Mouse (Mus musculus) heart, postnatal 0 days (tissue): ENCODE data around the gene Tdrd9. TPM values are rescaled to one million over a fixed set of nuclear protein-coding genes. Genes with fewer than 3 reads are reported as not detected.
A peak's percentile ranks its signal among the peaks of the same experiment; 100 is the strongest.

Experiments used
- ATAC-seq: fragments of 200-750 bp; cut with Nextera tagmentation; 2 replicates; pipeline ENCODE4 v1.8.0; 2017; ENCODE audit warnings: low read depth, moderate number of reproducible peaks, moderate library complexity; ENCODE audit not compliant: insufficient read depth
- DNase-seq: peaks from one replicate; pipeline ENCODE4 v3.0.0-alpha.2; 2016; ENCODE audit warnings: low spot score
- H3K27ac ChIP-seq: fragments of 300-500 bp; sonication (generic); 2 replicates; pipeline ENCODE4 v1.5.1; 2014; ENCODE audit warnings: low read depth, mild to moderate bottlenecking
- H3K27me3 ChIP-seq: fragments of 300-500 bp; sonication (generic); 2 replicates; pipeline ENCODE4 v1.6.1; 2014; ENCODE audit warnings: low read length, mixed read lengths; ENCODE audit not compliant: control insufficient read depth, insufficient read depth
- H3K36me3 ChIP-seq: fragments of 300-500 bp; sonication (generic); replicated peaks from 2 replicates; pipeline ENCODE4 v1.6.1; 2014; ENCODE audit warnings: low read length, mixed read lengths; ENCODE audit not compliant: control insufficient read depth, insufficient read depth
- H3K4me1 ChIP-seq: fragments of 300-500 bp; sonication (generic); 2 replicates; pipeline ENCODE4 v1.6.1; 2014; ENCODE audit warnings: antibody characterized with exemption; ENCODE audit not compliant: control insufficient read depth, insufficient read depth
- H3K4me2 ChIP-seq: fragments of 300-500 bp; sonication (generic); 2 replicates; pipeline ENCODE4 v1.6.1; 2014; ENCODE audit warnings: low read depth, mild to moderate bottlenecking, low read length, moderate library complexity
- H3K4me3 ChIP-seq: fragments of 300-500 bp; sonication (generic); 2 replicates; pipeline ENCODE4 v1.5.1; 2014; ENCODE audit warnings: low read depth, low read length
- H3K9ac ChIP-seq: fragments of 300-500 bp; sonication (generic); replicated peaks from 2 replicates; pipeline ENCODE4 v1.6.1; 2014; ENCODE audit warnings: low read depth, low read length, mixed read lengths
- H3K9me3 ChIP-seq: fragments of 300-500 bp; sonication (generic); replicated peaks from 2 replicates; pipeline ENCODE4 v1.6.1; 2016; ENCODE audit warnings: low read length; ENCODE audit not compliant: control insufficient read depth
- CTCF ChIP-seq: IDR thresholded peaks from 2 replicates; pipeline ENCODE4 v1.5.1; 2016; ENCODE audit warnings: antibody characterized with exemption, control low read depth, low read depth
- EP300 ChIP-seq: IDR thresholded peaks from 2 replicates; pipeline ENCODE4 v1.6.1; 2016; ENCODE audit warnings: antibody characterized with exemption, low read depth
- WGBS: fragments of 180-500 bp; shearing (Covaris S2); extraction: QIAGEN DNeasy Blood & Tissue Kit; methylation state at CpG from one replicate; pipeline ENCODE4 v1.1.7; 2014; 5-methylcytosine and 5-hydroxymethylcytosine counted together
- microRNA-seq: library from miRNA; unstranded; fragments of <30 nt; microRNA quantifications from one replicate; pipeline ENCODE4, GENCODE M21; 2016
- polyA plus RNA-seq: library from polyadenylated mRNA; unstranded; fragments of >200 nt; fragmentation: Nextera tagmentation; extraction: Ambion mirVana; gene quantifications from 2 replicates; pipeline ENCODE4 v1.2.1, GENCODE M21; 2015
- total RNA-seq: library from RNA; depleted of rRNA; stranded (reverse); fragments of >200 nt; gene quantifications from 2 replicates; pipeline ENCODE4 v1.2.3, GENCODE M21; 2014; ENCODE audit warnings: low replicate concordance; rRNA removed

Gene Tdrd9
- total and polyA plus RNA-seq, 2 experiments from 2014 or later: 0.11 TPM; not detected in 1

- no peaks in the 10 kb centered on the region for H3K9me3 ChIP-seq
- H3K27me3 ChIP-seq: peaks cover 26% of the 10 kb centered on the region
- DNase-seq: no peak
- no peak for TF ChIP-seq CTCF
- no peak for TF ChIP-seq EP300
- no peak for ATAC-seq
- H3K4me1 ChIP-seq: no peaks in the 10 kb centered on the region
- H3K9ac ChIP-seq: no peak overlapping the region
- H3K36me3 ChIP-seq: no peaks in the 10 kb centered on the region
- H3K27ac ChIP-seq: no peak overlapping the region
- no peak overlapping the region for H3K4me2 ChIP-seq
- H3K4me3 ChIP-seq: no peak overlapping the region
- 78% methylated on average over 6 of the region's 6 CpGs for WGBS
Observed at GRCm38 (mm10) chr12:112112235-112112634, 140.9 kb downstream of the Tdrd9 start.

GRCm38 (mm10) chr12:112112686-112113396, 141.5 kb downstream of the Tdrd9 start:
- Histone ChIP-seq H3K27ac (no peak overlapping the region), H3K36me3 (no peaks in the 10 kb centered on the region), H3K4me2 (no peak overlapping the region), H3K9ac (no peak overlapping the region), H3K4me3 (no peak overlapping the region), H3K27me3 (peaks cover 21% of the 10 kb centered on the region), H3K4me1 (no peaks in the 10 kb centered on the region), H3K9me3 (no peaks in the 10 kb centered on the region)
- ATAC-seq (no peak), DNase-seq (no peak)
- TF ChIP-seq CTCF (no peak), EP300 (no peak)
- WGBS: 23% methylated on average over 13 of the region's 13 CpGs

- peak; percentile 45 for ATAC-seq
Observed at GRCm38 (mm10) chr12:112113710-112114109, 142.4 kb downstream of the Tdrd9 start.

GRCm38 (mm10) chr12:112117006-112117405, 145.6 kb downstream of the Tdrd9 start:
- no peak overlapping the region for H3K4me3 ChIP-seq
- H3K27me3 ChIP-seq: peaks cover 17% of the 10 kb centered on the region
- TF ChIP-seq CTCF: no peak
- no peak for TF ChIP-seq EP300
- H3K9me3 ChIP-seq: no peaks in the 10 kb centered on the region
- no peaks in the 10 kb centered on the region for H3K36me3 ChIP-seq
- WGBS: 74% methylated on average over 5 of the region's 5 CpGs
- H3K27ac ChIP-seq: no peak overlapping the region
- no peak overlapping the region for H3K9ac ChIP-seq
- no peaks in the 10 kb centered on the region for H3K4me1 ChIP-seq
- ATAC-seq (no peak), DNase-seq (no peak)
- H3K4me2 ChIP-seq: no peak overlapping the region

More at GRCm38 (mm10) chr12:112113710-112114109, 142.4 kb downstream of the Tdrd9 start:
- TF ChIP-seq CTCF (peak; percentile 98), EP300 (no peak)
- Histone ChIP-seq H3K4me1 (no peaks in the 10 kb centered on the region), H3K9me3 (no peaks in the 10 kb centered on the region), H3K4me2 (no peak overlapping the region), H3K27me3 (peaks cover 20% of the 10 kb centered on the region), H3K27ac (no peak overlapping the region), H3K36me3 (no peaks in the 10 kb centered on the region), H3K9ac (no peak overlapping the region), H3K4me3 (no peak overlapping the region)
- 11% methylated on average over 7 of the region's 7 CpGs for WGBS
- peak; percentile 70 for DNase-seq

- Histone ChIP-seq H3K4me2 (no peak overlapping the region), H3K9me3 (no peaks in the 10 kb centered on the region), H3K27ac (no peak overlapping the region), H3K27me3 (peaks cover 16% of the 10 kb centered on the region), H3K4me1 (no peaks in the 10 kb centered on the region), H3K36me3 (no peaks in the 10 kb centered on the region), H3K9ac (no peak overlapping the region), H3K4me3 (no peak overlapping the region)
- TF ChIP-seq CTCF: no peak
- no peak for TF ChIP-seq EP300
- no peak for DNase-seq
- WGBS: 72% methylated on average over 7 of the region's 7 CpGs
- no peak for ATAC-seq
Observed at GRCm38 (mm10) chr12:112117649-112118048, 146.3 kb downstream of the Tdrd9 start.

Small RNA genes lying within 50 kb of the gene (microRNA-seq; reads per million reads assigned to microRNA genes)
- gene Mir3073a: not detected
- gene Mir3073b: not detected

Other genes with a start within 250 kb of the Tdrd9 start
- gene Klc1, start 212.7 kb upstream of the Tdrd9 start, total RNA-seq: 82.7 and 129 TPM in 2 replicates
- gene Klc1, start 212.7 kb upstream of the Tdrd9 start, polyA plus RNA-seq: 86.8 and 90.9 TPM in 2 replicates
- gene Xrcc3, start 157.7 kb upstream of the Tdrd9 start, total RNA-seq: 3.5 and 40.9 TPM in 2 replicates
- 1.6 and 2.0 TPM in 2 replicates for gene Xrcc3, start 157.7 kb upstream of the Tdrd9 start, polyA plus RNA-seq
- gene Zfyve21, start 157.4 kb upstream of the Tdrd9 start, total RNA-seq: 75.9 and 85.0 TPM in 2 replicates
- gene Zfyve21, start 157.4 kb upstream of the Tdrd9 start, polyA plus RNA-seq: 91.1 and 106 TPM in 2 replicates
- 18.2 TPM in 2 replicates for gene Ppp1r13b, start 63.4 kb upstream of the Tdrd9 start, total RNA-seq
- 9.9 and 11.2 TPM in 2 replicates for gene Ppp1r13b, start 63.4 kb upstream of the Tdrd9 start, polyA plus RNA-seq
- gene Atp5mpl, start 4.6 kb upstream of the Tdrd9 start, total RNA-seq: 727 and 889 TPM in 2 replicates
- 3,038 and 3,095 TPM in 2 replicates for gene Atp5mpl, start 4.6 kb upstream of the Tdrd9 start, polyA plus RNA-seq
- not detected in 2 replicates for gene Rd3l, start 9.8 kb downstream of the Tdrd9 start, total RNA-seq
- 0.55 and 0.77 TPM in 2 replicates for gene Rd3l, start 9.8 kb downstream of the Tdrd9 start, polyA plus RNA-seq
- 0.04 and 3.6 TPM in 2 replicates for gene Aspg, start 135.1 kb downstream of the Tdrd9 start, total RNA-seq
- gene Aspg, start 135.1 kb downstream of the Tdrd9 start, polyA plus RNA-seq: 0.08 and 0.11 TPM in 2 replicates
- gene Kif26a, start 174.6 kb downstream of the Tdrd9 start, total RNA-seq: 26.0 and 53.0 TPM in 2 replicates
- 1.9 and 2.8 TPM in 2 replicates for gene Kif26a, start 174.6 kb downstream of the Tdrd9 start, polyA plus RNA-seq